Comparison of ENCODE assay signal across 13 mouse cellular contexts in genomic region chr13:104630808-104631207, GRCm38 (mm10).
A peak's percentile ranks its signal among the peaks of the same experiment; 100 is the strongest.
DNase-seq lines count a peak whose midpoint lies in the region; ATAC-seq and TF ChIP-seq lines count a peak whose summit lies in the region.
"Had no signal": no experiment of that assay in that cellular context is flagged by ENCODE, and none has a peak within 500 bp of the region (broad histone marks: within the 10 kb centered on the region; RNA-seq: fewer than 3 reads in every experiment).

No protein-coding gene starts in this region.

- H3K4me1 ChIP-seq in kidney, embryonic 16.5 days (ENCODE audit: insufficient read depth, low read length), result peaks cover 6% of the 10 kb centered on the region; the same call in 1 of the 2 replicates
- H3K4me1 ChIP-seq in MEL (ENCODE audit: control insufficient read depth in 1 of 2, insufficient read depth in 2 of 2, low read length in 2 of 2), result no peaks in the 10 kb centered on the region

- H3K79me2 ChIP-seq in MEL (ENCODE audit: control insufficient read depth, insufficient read depth, low read length, poor library complexity), result no peaks in the 10 kb centered on the region

- ATAC-seq in kidney, embryonic 16.5 days (ENCODE audit: low FRiP score, low TSS enrichment), result no peak; the same call in 1 of the 2 replicates

- DNase-seq in cerebellum, postnatal 14 days, result peak; percentile 26 to 31
- no peak for DNase-seq in cerebellum, adult 9-10 months
- peak; percentile 47 for DNase-seq in kidney, adult 18-20 months
- peak; percentile 23 for DNase-seq in MEL (ENCODE audit: low read depth, low spot score)
- peak; percentile 59 to 82 for DNase-seq in kidney, postnatal 25 days
- DNase-seq in ovary, postnatal 10 days (ENCODE audit: low spot score), result no peak
- no peak for DNase-seq in embryo, embryonic 9.5 days (ENCODE audit: extremely low spot score)
- DNase-seq: adrenal gland, postnatal 10 days; spleen, adult 18-20 months; thymus, adult 18-20 months had no signal

- no peak overlapping the region for H3K4me2 ChIP-seq in kidney, embryonic 16.5 days (replicated peaks; ENCODE audit: low read depth, low read length)
- H3K4me2 ChIP-seq: hindbrain, embryonic 13.5 days had no signal

- no peaks in the 10 kb centered on the region for H3K27me3 ChIP-seq in kidney, embryonic 16.5 days (ENCODE audit: insufficient read depth, low read length)
- H3K27me3 ChIP-seq in MEL (ENCODE audit: control insufficient read depth in 1 of 2, insufficient read depth in 2 of 2, low read length in 2 of 2), result no peaks in the 10 kb centered on the region
- H3K27me3 ChIP-seq: hindbrain, embryonic 13.5 days had no signal

- H3K9me3 ChIP-seq in kidney, embryonic 16.5 days (ENCODE audit: low read length), result no peaks in the 10 kb centered on the region
- H3K9me3 ChIP-seq in MEL (replicated peaks; ENCODE audit: insufficient read depth, low read length), result no peaks in the 10 kb centered on the region
- H3K9me3 ChIP-seq: hindbrain, embryonic 13.5 days had no signal

- no peaks in the 10 kb centered on the region for H3K36me3 ChIP-seq in kidney, embryonic 16.5 days (ENCODE audit: insufficient read depth, low read length)
- no peaks in the 10 kb centered on the region; a peak in 1 of 4 replicates for H3K36me3 ChIP-seq in MEL (ENCODE audit: control insufficient read depth in 1 of 2, insufficient read depth in 2 of 2, low read length in 2 of 2)

- H3K9ac ChIP-seq in kidney, embryonic 16.5 days (replicated peaks; ENCODE audit: low read length), result no peak overlapping the region
- H3K9ac ChIP-seq in MEL (ENCODE audit: control insufficient read depth, low read depth, low read length, poor library complexity, severe bottlenecking), result no peak overlapping the region
- H3K9ac ChIP-seq: hindbrain, embryonic 13.5 days had no signal

- no peak overlapping the region for H3K4me3 ChIP-seq in kidney, embryonic 16.5 days (ENCODE audit: low read length)
- H3K4me3 ChIP-seq in MEL (ENCODE audit: control insufficient read depth in 1 of 2, insufficient read depth in 1 of 2, low read depth in 2 of 2, low read length in 2 of 2), result no peak overlapping the region
- H3K4me3 ChIP-seq: hindbrain, embryonic 13.5 days had no signal

- no peak overlapping the region for H3K27ac ChIP-seq in kidney, embryonic 16.5 days (ENCODE audit: low read length)
- no peak overlapping the region for H3K27ac ChIP-seq in MEL (ENCODE audit: control insufficient read depth, low read depth, low read length)
- H3K27ac ChIP-seq: hindbrain, embryonic 13.5 days; macrophage had no signal

- WGBS in kidney, embryonic 16.5 days, result 88% methylated on average over 5 of the region's 5 CpGs

- no peak for TF ChIP-seq CTCF in MEL (IDR thresholded peaks at IDR 0.05 in 2 of 3, conservative IDR thresholded peaks at IDR 0.05 in 1 of 3; ENCODE audit: control insufficient read depth in 1 of 3, insufficient read depth in 1 of 3, low read depth in 2 of 3, low read length in 3 of 3, poor library complexity in 1 of 3, severe bottlenecking in 1 of 3)

- no peak for TF ChIP-seq RAD21 in MEL (IDR thresholded peaks at IDR 0.05; ENCODE audit: low read depth, low read length)

- no peak for TF ChIP-seq EP300 in MEL (IDR thresholded peaks at IDR 0.05; ENCODE audit: low read depth in 1 of 2, low read length in 2 of 2)

- TF ChIP-seq POLR2A in MEL (IDR thresholded peaks at IDR 0.05; ENCODE audit: control insufficient read depth in 1 of 2, insufficient read depth in 1 of 2, low read depth in 1 of 2, low read length in 2 of 2, poor library complexity in 1 of 2), result no peak

TF ChIP-seq in MEL, 35 proteins besides CTCF, POLR2A, EP300 and RAD21:
- no peak for TF ChIP-seq SIN3A (IDR thresholded peaks at IDR 0.05; ENCODE audit: low read length)
- no peak for TF ChIP-seq E2F4 (IDR thresholded peaks at IDR 0.05; ENCODE audit: borderline replicate concordance, low read depth, low read length)
- no peak for TF ChIP-seq ZMIZ1 (IDR thresholded peaks at IDR 0.05; ENCODE audit: low read depth, low read length)
- no peak for TF ChIP-seq NELFE (IDR thresholded peaks at IDR 0.05; ENCODE audit: low read depth, low read length)
- no peak for TF ChIP-seq CHD1 (IDR thresholded peaks at IDR 0.05; ENCODE audit: low read depth, low read length)
- TF ChIP-seq POLR2AphosphoS5 (IDR thresholded peaks at IDR 0.05; ENCODE audit: borderline replicate concordance, low read depth, low read length), result no peak
- no peak for TF ChIP-seq TAL1 (IDR thresholded peaks at IDR 0.05; ENCODE audit: low read length)
- TF ChIP-seq USF2 (IDR thresholded peaks at IDR 0.05; ENCODE audit: borderline replicate concordance in 1 of 2, insufficient read depth in 1 of 2, low read depth in 1 of 2, low read length in 2 of 2), result no peak
- TF ChIP-seq ZKSCAN1 (IDR thresholded peaks at IDR 0.05; ENCODE audit: low read depth, low read length), result no peak
- TF ChIP-seq ZNF384 (IDR thresholded peaks at IDR 0.05; ENCODE audit: low read depth, low read length), result no peak
- TF ChIP-seq MAX (IDR thresholded peaks at IDR 0.05; ENCODE audit: low read length), result no peak
- no peak for TF ChIP-seq GABPA (IDR thresholded peaks at IDR 0.05; ENCODE audit: low read depth, low read length)
- TF ChIP-seq ELF1 (IDR thresholded peaks at IDR 0.05; ENCODE audit: low read depth, low read length), result no peak
- no peak for TF ChIP-seq ZC3H11A (IDR thresholded peaks at IDR 0.05; ENCODE audit: low read depth, low read length)
- TF ChIP-seq TBP (IDR thresholded peaks at IDR 0.05; ENCODE audit: low read depth, low read length), result no peak
TF ChIP-seq in MEL: peak in this region for 0.

Comparison
In these comparisons a context has a peak if more than half of its experiments do, and no peak if none do; other contexts are left out.
1. DNase-seq: peak in cerebellum, postnatal 14 days (2 of 2), kidney, adult 18-20 months (single experiment), MEL (single experiment) and kidney, postnatal 25 days (2 of 2); none in cerebellum, adult 9-10 months (single experiment), ovary, postnatal 10 days (single experiment) and embryo, embryonic 9.5 days (single experiment).